Mouse (Mus musculus): Measurements from ENCODE around the gene Tmem51.
"Not testable (repeated sequence)": the region's sequence is repeated elsewhere in the genome, so short reads cannot be mapped to it uniquely, and the experiment has no call there.

Tmem51 gene

GRCm38 (mm10) chr4:142024536-142024935, 59.6 kb downstream of the Tmem51 start:
- DNase-seq (ENCODE audit: low spot score in 2 of 2) = no peak

- no peak for DNase-seq (ENCODE audit: low spot score in 2 of 2)
Observed at GRCm38 (mm10) chr4:142023166-142023565, 60.9 kb downstream of the Tmem51 start.

GRCm38 (mm10) chr4:142017686-142018085, 66.4 kb downstream of the Tmem51 start:
- peak in 1 of 2 experiments; percentile 26 for DNase-seq (ENCODE audit: low spot score in 2 of 2)

GRCm38 (mm10) chr4:142014659-142015608, 69.2 kb downstream of the Tmem51 start, which contains the start of gene Fhad1:
Fhad1 (minus strand) TSS chr4:142015082.
- DNase-seq (ENCODE audit: low spot score in 2 of 2) = peak; percentile 11 to 66

DNA sequence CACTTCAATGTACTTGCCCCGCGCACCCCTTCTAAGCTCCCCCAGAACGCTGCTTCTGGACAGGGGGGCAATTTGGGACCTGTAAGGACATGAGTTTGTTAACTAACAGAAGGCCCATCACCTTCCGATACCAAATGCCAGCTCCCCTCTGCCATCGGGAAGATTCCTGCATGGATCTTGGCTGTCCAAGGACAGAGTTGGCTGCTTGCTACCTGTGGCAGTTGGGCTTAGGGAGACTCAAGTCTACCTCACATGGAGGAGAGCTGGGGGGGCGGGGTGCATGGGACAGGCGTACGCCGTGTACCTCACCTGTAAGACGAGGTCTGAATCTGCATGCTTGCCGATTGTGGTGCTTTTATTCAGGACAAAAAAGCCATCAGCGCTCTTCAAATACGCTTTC, 72.9 kb downstream of the Tmem51 start:
- DNase-seq (ENCODE audit: low spot score in 2 of 2) = no peak

- DNase-seq (ENCODE audit: low spot score in 2 of 2) = no peak
Observed at GRCm38 (mm10) chr4:142010441-142010840, 73.7 kb downstream of the Tmem51 start.

DNA sequence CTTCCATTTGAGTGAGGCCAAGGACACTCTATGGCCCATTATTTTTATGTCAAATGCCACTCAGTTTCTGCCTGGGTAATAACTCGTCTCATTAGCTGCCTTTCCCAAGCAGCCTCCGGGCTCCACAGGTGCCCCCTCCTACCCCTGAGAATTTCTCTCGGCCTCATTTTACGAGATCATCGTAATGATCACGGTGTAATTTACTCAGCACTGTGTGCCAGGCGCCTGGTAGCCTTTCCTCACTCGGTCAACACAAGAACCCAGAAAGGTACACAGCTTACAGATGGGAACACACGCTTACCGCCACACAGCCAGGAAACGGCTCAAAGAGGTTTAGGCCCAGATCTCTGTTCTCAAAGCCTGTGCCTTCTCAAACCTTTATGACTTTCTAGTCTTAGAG, 75.9 kb downstream of the Tmem51 start:
- DNase-seq (ENCODE audit: low spot score in 2 of 2) = no peak

DNA sequence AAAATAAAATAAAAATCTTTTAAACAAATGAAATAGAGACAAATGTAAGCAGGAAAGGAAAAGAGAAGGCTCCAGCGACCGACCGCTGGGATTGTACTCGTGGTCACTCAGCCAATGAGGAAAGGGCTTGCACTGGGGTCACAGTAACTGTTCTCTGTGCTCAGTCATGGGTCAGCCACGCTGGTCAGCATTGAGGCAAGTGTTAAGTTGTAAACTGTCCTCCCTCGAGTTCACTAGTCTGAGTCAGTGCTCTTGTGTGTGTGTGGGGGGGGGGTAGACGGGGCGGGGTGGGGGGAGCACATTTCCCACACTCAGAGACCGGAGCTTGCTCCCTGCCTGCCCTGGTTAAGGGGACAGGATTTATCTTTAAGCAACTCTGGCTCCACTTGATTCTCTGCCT, 83.5 kb downstream of the Tmem51 start:
- DNase-seq (ENCODE audit: low spot score in 2 of 2) = no peak

- no peak for DNase-seq (ENCODE audit: low spot score in 2 of 2)
Observed at GRCm38 (mm10) chr4:141999494-142000074, 84.5 kb downstream of the Tmem51 start.

DNA sequence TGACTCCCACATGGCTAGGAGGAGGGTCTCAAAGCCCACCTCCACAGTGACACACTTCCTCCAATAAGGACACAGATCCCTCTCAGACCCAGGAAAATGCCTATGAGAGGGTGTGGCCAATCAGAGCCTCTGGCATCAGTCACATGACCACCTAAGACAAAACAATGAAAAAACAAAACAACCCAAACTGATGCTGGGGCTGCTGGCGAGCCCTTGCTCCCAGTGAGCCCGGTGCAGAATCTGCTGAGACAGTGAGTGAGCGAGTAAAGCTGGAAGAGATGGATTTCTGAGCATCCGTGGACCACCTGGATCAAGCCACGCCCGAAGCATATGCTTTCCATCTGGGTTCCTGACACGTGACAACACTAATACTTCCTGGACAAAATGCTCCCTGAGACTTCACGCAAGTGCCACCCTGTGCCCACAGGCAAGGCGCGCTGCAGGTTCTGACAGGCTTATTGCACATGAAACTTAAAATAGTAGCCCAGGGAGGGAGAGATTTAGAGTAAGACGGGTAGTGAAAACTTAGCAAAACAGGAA, 85.8 kb downstream of the Tmem51 start:
- no peak for DNase-seq (ENCODE audit: low spot score in 2 of 2)

DNA sequence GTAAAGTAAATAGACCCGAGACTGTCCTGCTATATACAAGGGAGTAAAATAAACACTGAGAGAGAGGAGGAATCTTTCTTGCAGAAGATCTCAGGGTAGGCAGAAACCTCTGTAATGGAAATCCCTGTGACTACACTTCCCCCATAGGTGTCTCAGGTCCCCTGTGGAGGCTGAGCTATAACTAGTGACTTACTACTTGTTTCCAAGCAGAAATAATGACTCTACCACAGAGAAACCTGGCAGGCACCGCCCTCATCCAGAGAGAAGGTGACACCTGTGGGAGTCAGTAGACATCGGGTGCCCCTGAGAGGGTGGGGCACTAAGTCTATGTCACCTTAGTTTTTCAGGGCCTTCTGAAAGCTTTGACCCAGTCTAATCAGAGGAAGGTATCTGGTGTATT, 87.2 kb downstream of the Tmem51 start:
- no peak for DNase-seq (ENCODE audit: low spot score in 2 of 2)

- DNase-seq (ENCODE audit: low spot score in 2 of 2) = no peak
Observed at GRCm38 (mm10) chr4:141996086-141996485, 88.0 kb downstream of the Tmem51 start.

GRCm38 (mm10) chr4:141994062-141994471, 90.0 kb downstream of the Tmem51 start:
- not testable (repeated sequence) for DNase-seq (ENCODE audit: low spot score in 2 of 2)

DNA sequence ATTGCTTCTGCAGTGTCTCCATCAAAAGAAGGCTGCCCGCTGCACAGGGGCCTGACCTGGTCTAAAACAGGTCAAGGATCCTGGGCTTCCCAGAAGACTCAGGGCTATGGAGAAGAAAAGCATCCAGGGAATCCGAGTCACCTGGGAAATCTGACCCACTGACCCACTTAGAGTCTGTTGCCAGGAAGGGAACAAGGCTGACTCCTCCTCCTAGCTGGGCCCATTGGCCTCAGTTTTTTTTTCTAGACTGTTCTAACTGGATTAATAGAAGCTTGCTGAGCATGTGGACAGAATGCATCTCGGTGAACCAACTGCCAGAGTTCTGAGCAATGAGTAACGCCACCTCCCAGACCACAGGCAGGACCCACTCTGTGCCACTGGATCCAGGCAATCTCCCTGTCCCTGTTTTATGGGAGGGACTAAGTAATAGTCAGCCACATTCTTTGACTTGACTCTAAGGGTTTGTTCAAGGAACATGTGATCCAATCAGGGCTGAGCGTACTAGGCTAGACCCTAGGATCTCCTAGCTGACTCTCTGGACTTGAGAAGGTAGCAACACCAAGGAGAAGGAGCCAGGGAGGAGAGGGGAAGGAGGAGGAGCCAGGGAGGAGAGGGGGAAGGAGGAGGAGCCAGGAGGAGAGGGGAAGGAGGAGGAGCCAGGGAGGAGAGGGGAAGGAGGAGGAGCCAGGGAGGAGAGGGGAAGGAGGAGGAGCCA, 90.6 kb downstream of the Tmem51 start:
- DNase-seq (ENCODE audit: low spot score in 2 of 2) = no peak

DNA sequence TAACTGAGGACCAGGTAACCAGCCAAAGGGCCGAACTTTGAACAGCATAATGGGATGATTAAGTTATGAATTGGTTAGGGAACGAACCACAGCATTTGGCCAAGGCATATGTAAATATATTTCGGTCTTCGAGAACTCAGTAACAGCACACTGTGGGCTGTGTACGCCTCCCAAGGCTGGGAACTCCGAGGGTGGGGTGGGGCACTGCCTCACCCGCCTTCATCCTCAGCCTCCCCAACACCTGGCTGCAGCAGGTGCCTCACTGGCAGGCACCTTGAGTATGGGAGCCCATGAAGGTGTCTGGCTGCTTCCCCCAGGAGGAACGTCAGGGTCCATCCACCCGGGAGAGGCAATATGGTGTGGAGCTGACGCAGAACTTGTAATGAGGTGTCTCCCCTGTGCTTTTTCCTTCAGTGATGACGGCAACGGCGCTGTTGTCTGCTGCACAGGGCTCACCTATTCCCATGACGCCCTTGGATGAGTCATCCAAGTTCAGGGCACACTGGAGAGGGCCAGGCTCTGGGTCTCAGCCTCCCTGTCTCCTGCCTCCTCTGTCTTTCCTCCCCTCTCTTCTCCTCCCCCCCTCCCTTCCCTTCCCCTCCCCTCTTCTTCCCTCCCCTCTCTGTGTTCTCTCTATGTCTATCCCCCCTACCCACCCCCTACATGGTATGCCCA, 91.4 kb downstream of the Tmem51 start:
- DNase-seq (ENCODE audit: low spot score in 2 of 2) = no peak

DNA sequence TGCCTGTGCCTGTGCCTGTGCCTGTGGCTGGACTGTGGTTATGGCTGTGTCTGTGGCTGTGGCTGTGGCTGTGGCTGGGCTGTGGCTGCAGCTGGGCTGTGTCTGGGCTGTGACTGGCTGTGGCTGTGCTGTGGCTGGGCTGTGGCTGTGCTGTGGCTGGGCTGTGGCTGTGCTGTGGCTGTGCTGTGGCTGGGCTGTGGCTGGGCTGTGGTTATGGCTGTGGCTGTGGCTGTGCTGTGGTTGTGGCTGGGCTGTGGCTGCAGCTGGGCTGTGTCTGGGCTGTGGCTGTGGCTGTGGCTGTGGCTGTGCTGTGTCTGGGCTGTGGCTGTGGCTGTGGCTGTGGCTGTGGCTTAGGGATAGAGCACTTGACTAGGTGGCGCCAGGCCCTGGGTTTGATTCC, 95.9 kb downstream of the Tmem51 start:
- DNase-seq (ENCODE audit: low spot score in 2 of 2) = no peak

GRCm38 (mm10) chr4:141983689-141984088, 100.4 kb downstream of the Tmem51 start:
- DNase-seq (ENCODE audit: low spot score in 2 of 2) = no peak

GRCm38 (mm10) chr4:141981475-141981874, 102.6 kb downstream of the Tmem51 start:
- DNase-seq (ENCODE audit: low spot score in 2 of 2) = no peak

All from spleen, postnatal 10 days (tissue).